8 mouse cellular contexts compared by ENCODE assay signal in the genomic region with DNA sequence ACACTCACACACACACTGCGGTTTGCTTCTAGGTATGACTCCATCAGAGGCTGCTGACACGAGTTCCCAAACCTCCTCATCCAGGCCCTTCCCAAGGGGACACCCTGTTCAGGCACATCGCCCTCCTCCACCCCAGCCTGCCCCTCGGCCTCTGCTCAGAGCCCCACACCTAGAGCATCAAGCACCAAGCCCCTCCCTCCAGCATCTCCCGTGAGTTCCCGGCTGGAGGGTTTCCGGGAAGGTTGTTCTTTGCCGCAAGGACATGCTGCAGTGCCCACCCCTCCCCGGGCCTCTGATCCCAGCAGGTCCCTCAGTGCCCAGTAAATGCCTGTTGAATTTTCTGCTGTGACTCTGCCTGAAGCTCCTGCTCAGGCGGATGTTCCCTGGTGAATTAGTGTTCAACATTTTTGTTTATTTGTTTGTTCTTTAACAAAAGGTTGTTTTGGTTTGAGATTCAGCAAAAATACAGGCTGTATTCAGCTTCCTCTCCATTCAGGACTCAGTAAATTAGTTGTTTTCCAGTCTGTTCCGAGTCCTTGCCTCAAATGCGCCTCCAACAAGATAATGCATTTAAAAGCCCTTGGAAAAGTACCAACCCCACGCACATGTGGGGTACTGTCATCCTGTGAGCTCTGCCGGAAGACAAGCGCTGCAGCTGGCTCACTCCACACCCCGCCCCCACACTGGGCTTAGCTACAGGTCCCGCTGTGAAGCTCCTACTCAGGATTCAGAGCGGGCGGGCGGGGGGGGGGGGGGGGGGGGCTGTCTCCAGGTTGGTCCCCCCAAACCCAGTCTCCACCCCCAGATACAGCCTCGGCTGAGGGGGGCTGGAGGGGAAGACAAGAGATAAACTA. TPM values are rescaled to one million over a fixed set of nuclear protein-coding genes. Genes with fewer than 3 reads are reported as not detected.
DNase-seq lines count a peak whose midpoint lies in the region; ATAC-seq and TF ChIP-seq lines count a peak whose summit lies in the region.

No protein-coding gene starts in this region.

- H3K4me1 ChIP-seq in lung, embryonic 14.5 days (ENCODE audit: insufficient read depth), result peaks cover 10% of the 10 kb centered on the region; the same call in 1 of the 2 replicates
- H3K4me1 ChIP-seq in embryonic facial prominence, embryonic 14.5 days (ENCODE audit: control insufficient read depth, insufficient read depth, low read length), result 0 out of 2 replicates have a peak, but pooled peaks cover 5% of the 10 kb centered on the region
- peaks cover 22% of the 10 kb centered on the region for H3K4me1 ChIP-seq in hindbrain, embryonic 10.5 days (replicated peaks)
- peaks cover 8% of the 10 kb centered on the region for H3K4me1 ChIP-seq in midbrain, embryonic 11.5 days (ENCODE audit: control insufficient read depth, insufficient read depth, low read length)

- no peak overlapping the region for H3K27ac ChIP-seq in lung, embryonic 14.5 days (ENCODE audit: low read depth)
- H3K27ac ChIP-seq in embryonic facial prominence, embryonic 14.5 days (replicated peaks; ENCODE audit: low read depth, low read length), result peak overlapping the region; percentile 41; the same call in 1 of the 2 replicates
- H3K27ac ChIP-seq in hindbrain, embryonic 10.5 days, result peak overlapping the region; percentile 75
- H3K27ac ChIP-seq in midbrain, embryonic 11.5 days (ENCODE audit: low read depth, low read length), result no peak overlapping the region

- no peak overlapping the region for H3K9ac ChIP-seq in lung, embryonic 14.5 days
- no peak overlapping the region for H3K9ac ChIP-seq in embryonic facial prominence, embryonic 14.5 days (ENCODE audit: low read depth, low read length)
- H3K9ac ChIP-seq in midbrain, embryonic 11.5 days (ENCODE audit: low read length), result peak overlapping the region; percentile 27

- H3K4me3 ChIP-seq in lung, embryonic 14.5 days (ENCODE audit: low read depth, low read length), result no peak overlapping the region
- peak overlapping the region; percentile 6; the same call in 1 of the 2 replicates for H3K4me3 ChIP-seq in embryonic facial prominence, embryonic 14.5 days (ENCODE audit: low read depth, low read length)
- H3K4me3 ChIP-seq in hindbrain, embryonic 10.5 days, result peak overlapping the region; percentile 34
- H3K4me3 ChIP-seq in midbrain, embryonic 11.5 days (ENCODE audit: low read depth, low read length), result no peak overlapping the region

- no peaks in the 10 kb centered on the region for H3K27me3 ChIP-seq in lung, embryonic 14.5 days (ENCODE audit: insufficient read depth, low read length)
- no peaks in the 10 kb centered on the region for H3K27me3 ChIP-seq in embryonic facial prominence, embryonic 14.5 days (replicated peaks; ENCODE audit: control insufficient read depth, insufficient read depth, low read length)
- H3K27me3 ChIP-seq in hindbrain, embryonic 10.5 days (ENCODE audit: insufficient read depth, poor library complexity, severe bottlenecking), result no peaks in the 10 kb centered on the region
- no peaks in the 10 kb centered on the region for H3K27me3 ChIP-seq in midbrain, embryonic 11.5 days (ENCODE audit: control insufficient read depth, insufficient read depth, low read length)

- peaks cover 30% of the 10 kb centered on the region; the same call in 1 of the 2 replicates for H3K36me3 ChIP-seq in lung, embryonic 14.5 days (ENCODE audit: insufficient read depth)
- H3K36me3 ChIP-seq in embryonic facial prominence, embryonic 14.5 days (ENCODE audit: control insufficient read depth, insufficient read depth, low read length), result peaks cover 30% of the 10 kb centered on the region
- peaks cover 35% of the 10 kb centered on the region for H3K36me3 ChIP-seq in hindbrain, embryonic 10.5 days
- H3K36me3 ChIP-seq in midbrain, embryonic 11.5 days (ENCODE audit: control insufficient read depth, insufficient read depth, low read length), result peaks cover 3% of the 10 kb centered on the region

- no peaks in the 10 kb centered on the region for H3K9me3 ChIP-seq in lung, embryonic 14.5 days (ENCODE audit: low read depth, low read length)
- peaks cover 12% of the 10 kb centered on the region for H3K9me3 ChIP-seq in embryonic facial prominence, embryonic 14.5 days (ENCODE audit: control insufficient read depth, low read length)
- H3K9me3 ChIP-seq in hindbrain, embryonic 10.5 days, result peaks cover 17% of the 10 kb centered on the region
- peaks cover 3% of the 10 kb centered on the region; the same call in 1 of the 2 replicates for H3K9me3 ChIP-seq in midbrain, embryonic 11.5 days (ENCODE audit: control insufficient read depth, low read length)

- 9% methylated on average over 21 of the region's 21 CpGs for WGBS in lung, embryonic 14.5 days
- WGBS in embryonic facial prominence, embryonic 14.5 days, result 6% methylated on average over 16 of the region's 21 CpGs
- WGBS in hindbrain, embryonic 10.5 days, result 9% methylated on average over 20 of the region's 21 CpGs
- 9% methylated on average over 21 of the region's 21 CpGs for WGBS in midbrain, embryonic 11.5 days

- ATAC-seq in lung, embryonic 14.5 days (ENCODE audit: insufficient read depth), result peak; percentile 72
- peak; percentile 88 for ATAC-seq in embryonic facial prominence, embryonic 14.5 days (ENCODE audit: low read depth)
- ATAC-seq in midbrain, embryonic 11.5 days (ENCODE audit: low FRiP score), result peak; percentile 87

- no peak for TF ChIP-seq CTCF in lung, embryonic 14.5 days (IDR thresholded peaks at IDR 0.05; ENCODE audit: low read depth)

- peak; percentile 86 for DNase-seq in lung, embryonic 14.5 days
- no peak for DNase-seq in lung, adult 18-20 months
- peak; percentile 92 for DNase-seq in embryonic facial prominence, embryonic 14.5 days (ENCODE audit: low spot score)
- peak; percentile 66 for DNase-seq in hindbrain, embryonic 10.5 days (ENCODE audit: low spot score)
- peak; percentile 37 to 41 for DNase-seq in layer of hippocampus, postnatal 36 days
- DNase-seq in midbrain, embryonic 11.5 days (ENCODE audit: low spot score, missing footprints), result peak; percentile 90
- DNase-seq in telencephalon, adult 2 months (ENCODE audit: low read depth, low spot score), result peak; percentile 90
- DNase-seq in urinary bladder, postnatal 36 days (ENCODE audit: low spot score in 2 of 2), result no peak

- H3K4me2 ChIP-seq in lung, embryonic 14.5 days, result peak overlapping the region; percentile 38
- peak overlapping the region; percentile 34 for H3K4me2 ChIP-seq in embryonic facial prominence, embryonic 14.5 days (ENCODE audit: low read depth, low read length)
- H3K4me2 ChIP-seq in midbrain, embryonic 11.5 days, result peak overlapping the region; percentile 33

RNA-seq across cellular contexts. Expression of a gene that starts 16.6 kb away (rescaled TPM):
- 56.5 and 56.8 TPM in 2 replicates for polyA plus RNA-seq in lung, embryonic 14.5 days (2014; fragmentation: Nextera tagmentation; extraction: Ambion mirVana)
- polyA plus RNA-seq in embryonic facial prominence, embryonic 14.5 days (2014; fragmentation: Nextera tagmentation; extraction: Ambion mirVana), result 79.9 and 80.6 TPM in 2 replicates
- polyA plus RNA-seq in hindbrain, embryonic 10.5 days (2016; fragmentation: Nextera tagmentation; extraction: Ambion mirVana), result 35.0 and 37.6 TPM in 2 replicates
- 10 to 100 TPM in 1 of 2 experiments, 1 to 10 TPM in 1; 9.9 to 10.2 TPM for total RNA-seq in layer of hippocampus, postnatal 36 days (2021)
- 30.5 and 34.0 TPM in 2 replicates for polyA plus RNA-seq in midbrain, embryonic 11.5 days (2014; fragmentation: Nextera tagmentation; extraction: Ambion mirVana)

RNA-seq across cellular contexts. Expression of a gene that starts 50.6 kb away (rescaled TPM):
- 9.6 and 10.3 TPM in 2 replicates for polyA plus RNA-seq in lung, embryonic 14.5 days (2014; fragmentation: Nextera tagmentation; extraction: Ambion mirVana)
- 9.7 and 10.8 TPM in 2 replicates for polyA plus RNA-seq in embryonic facial prominence, embryonic 14.5 days (2014; fragmentation: Nextera tagmentation; extraction: Ambion mirVana)
- 8.3 and 9.1 TPM in 2 replicates for polyA plus RNA-seq in hindbrain, embryonic 10.5 days (2016; fragmentation: Nextera tagmentation; extraction: Ambion mirVana)
- 10 to 100 TPM; 65.2 to 67.0 TPM for total RNA-seq in layer of hippocampus, postnatal 36 days (2021)
- 8.1 and 9.3 TPM in 2 replicates for polyA plus RNA-seq in midbrain, embryonic 11.5 days (2014; fragmentation: Nextera tagmentation; extraction: Ambion mirVana)

Comparison
In these comparisons a context has a peak if more than half of its experiments do, and no peak if none do; other contexts are left out.
1. DNase-seq: peak in lung, embryonic 14.5 days (single experiment), embryonic facial prominence, embryonic 14.5 days (single experiment), hindbrain, embryonic 10.5 days (single experiment), layer of hippocampus, postnatal 36 days (2 of 2), midbrain, embryonic 11.5 days (single experiment) and telencephalon, adult 2 months (single experiment); none in lung, adult 18-20 months (0 of 2) and urinary bladder, postnatal 36 days (0 of 2).
2. H3K27ac ChIP-seq: peak in embryonic facial prominence, embryonic 14.5 days (single experiment) and hindbrain, embryonic 10.5 days (single experiment); none in lung, embryonic 14.5 days (single experiment) and midbrain, embryonic 11.5 days (single experiment).
3. H3K4me3 ChIP-seq: peak in embryonic facial prominence, embryonic 14.5 days (single experiment) and hindbrain, embryonic 10.5 days (single experiment); none in lung, embryonic 14.5 days (single experiment) and midbrain, embryonic 11.5 days (single experiment).
4. Peak in every context shown above with its lines, with median percentiles within 50 percentile points of each other: ATAC-seq and H3K4me2 ChIP-seq.